Mouse (Mus musculus): ENCODE results near the gene Pcbp2.
A peak's percentile ranks its signal among the peaks of the same experiment; 100 is the strongest.

Pcbp2 gene

GRCm38 (mm10) chr15:102470183-102470604 lies at the start of gene Pcbp2:
Gene Pcbp2 (plus strand): TSS chr15:102470539.
- peak; percentile 94 to 95 for DNase-seq (ENCODE audit: low spot score in 2 of 2)

GRCm38 (mm10) chr15:102420986-102421385 lies 49.4 kb upstream of the Pcbp2 start:
- no peak for DNase-seq (ENCODE audit: low spot score in 2 of 2)

- DNase-seq (ENCODE audit: low spot score in 2 of 2), result no peak
These were observed 48.9 kb upstream of the Pcbp2 start for GRCm38 (mm10) chr15:102421437-102421836.

- no peak for DNase-seq (ENCODE audit: low spot score in 2 of 2)
These were observed 46.6 kb upstream of the Pcbp2 start for GRCm38 (mm10) chr15:102423602-102424240.

GRCm38 (mm10) chr15:102424657-102425056 lies 45.7 kb upstream of the Pcbp2 start:
- no peak for DNase-seq (ENCODE audit: low spot score in 2 of 2)

GRCm38 (mm10) chr15:102426963-102427362 lies 43.4 kb upstream of the Pcbp2 start:
- DNase-seq (ENCODE audit: low spot score in 2 of 2), result no peak

- DNase-seq (ENCODE audit: low spot score in 2 of 2), result no peak
These were observed 38.3 kb upstream of the Pcbp2 start for GRCm38 (mm10) chr15:102432046-102432445.

GRCm38 (mm10) chr15:102433173-102433572 lies 37.2 kb upstream of the Pcbp2 start:
- DNase-seq (ENCODE audit: low spot score in 2 of 2), result no peak

- peak; percentile 38 to 76 for DNase-seq (ENCODE audit: low spot score in 2 of 2)
These were observed 27.8 kb upstream of the Pcbp2 start for GRCm38 (mm10) chr15:102442490-102442889.

GRCm38 (mm10) chr15:102445146-102445545 lies 25.2 kb upstream of the Pcbp2 start, which contains the start of gene Amhr2:
Gene Amhr2 (plus strand): TSS chr15:102445367.
- DNase-seq (ENCODE audit: low spot score in 2 of 2), result no peak

- DNase-seq (ENCODE audit: low spot score in 2 of 2), result no peak
These were observed 23.9 kb upstream of the Pcbp2 start for GRCm38 (mm10) chr15:102446448-102446847.

GRCm38 (mm10) chr15:102449366-102449765 lies 21.0 kb upstream of the Pcbp2 start:
- DNase-seq (ENCODE audit: low spot score in 2 of 2), result no peak

GRCm38 (mm10) chr15:102450928-102451327 lies 19.4 kb upstream of the Pcbp2 start:
- no peak for DNase-seq (ENCODE audit: low spot score in 2 of 2)

GRCm38 (mm10) chr15:102451666-102452430 lies 18.5 kb upstream of the Pcbp2 start:
- DNase-seq (ENCODE audit: low spot score in 2 of 2), result no peak

- no peak for DNase-seq (ENCODE audit: low spot score in 2 of 2)
These were observed 14.3 kb upstream of the Pcbp2 start for GRCm38 (mm10) chr15:102455993-102456392.

- no peak for DNase-seq (ENCODE audit: low spot score in 2 of 2)
These were observed 12.1 kb upstream of the Pcbp2 start for GRCm38 (mm10) chr15:102458050-102458736.

- peak; percentile 77 to 80 for DNase-seq (ENCODE audit: low spot score in 2 of 2)
These were observed 11.4 kb upstream of the Pcbp2 start, which contains the start of gene Prr13 for GRCm38 (mm10) chr15:102458904-102459317. Gene Prr13 (plus strand): TSS chr15:102459028.

- DNase-seq (ENCODE audit: low spot score in 2 of 2), result no peak
These were observed 11.0 kb upstream of the Pcbp2 start for GRCm38 (mm10) chr15:102459381-102459780.

- no peak for DNase-seq (ENCODE audit: low spot score in 2 of 2)
These were observed 10.5 kb upstream of the Pcbp2 start for GRCm38 (mm10) chr15:102459847-102460246.

GRCm38 (mm10) chr15:102460409-102460808 lies 9.9 kb upstream of the Pcbp2 start:
- no peak for DNase-seq (ENCODE audit: low spot score in 2 of 2)

GRCm38 (mm10) chr15:102460971-102461370 lies 9.4 kb upstream of the Pcbp2 start:
- no peak for DNase-seq (ENCODE audit: low spot score in 2 of 2)

GRCm38 (mm10) chr15:102461430-102462075 lies 8.8 kb upstream of the Pcbp2 start:
- no peak for DNase-seq (ENCODE audit: low spot score in 2 of 2)

Measured in frontal cortex, postnatal 10 days (tissue).